Mouse (Mus musculus) testis, adult 10 weeks (tissue): ENCODE data around the gene Wdr24. TPM values are rescaled to one million over a fixed set of nuclear protein-coding genes. Genes with fewer than 3 reads are reported as not detected.

ENCODE experiments used
- polyA plus RNA-seq: library from polyadenylated mRNA; stranded (reverse); fragments of 350-450 nt; fragmentation: Illumina TruSeq; extraction: RNeasy Lipid Tissue Mini Kit (QIAGEN cat#74804); gene quantifications from one replicate; pipeline ENCODE4 v1.2.3, GENCODE M21; 2014; ENCODE audit warnings: low read depth, low replicate concordance

The Wdr24 gene
- polyA plus RNA-seq, result 1.0 TPM

GRCm38 (mm10) chr17:25823452-25823851, at the start of gene Wdr24:
Gene Wdr24, plus strand, starts transcription at chr17:25823627.

GRCm38 (mm10) chr17:25785281-25785745, 38.1 kb upstream of the Wdr24 start, which contains the start of gene Haghl:
Gene Haghl, minus strand, starts transcription at chr17:25785673.

GRCm38 (mm10) chr17:25786280-25786679, 37.1 kb upstream of the Wdr24 start, which contains the start of gene Ccdc78:
Gene Ccdc78, plus strand, starts transcription at chr17:25786580.

GRCm38 (mm10) chr17:25792615-25793014, 30.8 kb upstream of the Wdr24 start, which contains the start of gene Fam173a:
Gene Fam173a, minus strand, starts transcription at chr17:25792901.

GRCm38 (mm10) chr17:25795609-25796092, 27.8 kb upstream of the Wdr24 start, which contains the start of gene AC134908.4:
Gene AC134908.4, minus strand, starts transcription at chr17:25795659.

GRCm38 (mm10) chr17:25796951-25797369, 26.5 kb upstream of the Wdr24 start, which contains the start of gene Metrn:
Gene Metrn, minus strand, starts transcription at chr17:25797136.

GRCm38 (mm10) chr17:25808789-25809605, 14.4 kb upstream of the Wdr24 start, which contains the start of gene Fbxl16:
Gene Fbxl16, plus strand, starts transcription at chr17:25809085.

GRCm38 (mm10) chr17:25828712-25829557, 5.5 kb downstream of the Wdr24 start, which contains the start of gene Jmjd8:
Gene Jmjd8, plus strand, starts transcription at chr17:25828867.

GRCm38 (mm10) chr17:25833291-25833663, 9.8 kb downstream of the Wdr24 start, which contains the start of gene Stub1:
Gene Stub1, minus strand, starts transcription at chr17:25833404.

GRCm38 (mm10) chr17:25837076-25837410, 13.6 kb downstream of the Wdr24 start, which contains the start of gene Rhbdl1:
Gene Rhbdl1, minus strand, starts transcription at chr17:25837295.

GRCm38 (mm10) chr17:25841117-25841880, 17.9 kb downstream of the Wdr24 start, which contains the start of gene Gm20683:
Gene Gm20683, minus strand, starts transcription at chr17:25841763.

GRCm38 (mm10) chr17:25844396-25844901, 21.0 kb downstream of the Wdr24 start, which contains the start of gene Rhot2:
Gene Rhot2, minus strand, starts transcription at chr17:25844851.

GRCm38 (mm10) chr17:25860832-25861703, 37.6 kb downstream of the Wdr24 start, which contains the start of gene Wdr90:
Gene Wdr90, minus strand, starts transcription at chr17:25861501.

GRCm38 (mm10) chr17:25868601-25869191, 45.3 kb downstream of the Wdr24 start, which contains the start of gene Mcrip2:
Gene Mcrip2, minus strand, starts transcription at chr17:25868764.

GRCm38 (mm10) chr17:25874721-25875170, 51.3 kb downstream of the Wdr24 start, which contains the start of gene Mettl26:
Gene Mettl26, plus strand, starts transcription at chr17:25875074.

